Mouse (Mus musculus): ENCODE data around the gene Pla2g2c. TPM values are rescaled to one million over a fixed set of nuclear protein-coding genes. Genes with fewer than 3 reads are reported as not detected.

Pla2g2c gene
- polyA plus RNA-seq, 1 experiment from 2014 or later: 0.18 TPM

DNA sequence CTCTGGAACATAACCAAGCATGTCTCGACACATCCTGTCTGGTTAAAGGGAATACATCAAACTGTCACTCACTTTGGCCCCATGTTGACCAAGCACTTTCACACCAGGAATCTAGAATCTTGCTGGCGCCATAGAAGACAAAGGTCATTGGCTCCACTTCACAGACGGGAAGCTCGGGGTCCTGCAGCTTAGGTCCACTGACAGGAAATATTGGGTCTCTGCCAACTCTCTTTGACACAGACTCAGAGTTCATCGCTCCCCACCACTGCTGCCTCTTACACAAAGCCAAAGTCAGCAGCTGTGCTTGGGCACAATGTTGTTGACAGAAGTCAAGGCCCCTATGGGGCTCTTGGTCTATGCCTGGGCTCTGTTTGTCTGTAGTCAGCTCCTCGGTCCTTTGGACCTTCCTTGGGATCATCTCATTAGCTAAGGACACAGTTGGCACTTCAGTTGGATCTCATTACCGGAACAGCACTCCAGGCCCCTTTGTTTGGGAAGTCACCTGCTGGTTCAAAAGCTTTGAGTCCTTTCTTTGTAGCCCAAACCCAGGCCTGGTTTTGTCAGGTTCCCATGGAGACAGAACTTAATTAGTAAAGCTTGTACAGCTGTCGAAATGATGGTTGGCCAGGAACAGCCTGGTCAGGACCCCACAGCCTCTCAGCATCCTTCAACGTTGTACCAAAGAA lies 4.6 kb downstream of the Pla2g2c start:
- Histone ChIP-seq H3K27ac (no peak overlapping the region), H3K4me1 (peaks cover 12% of the 10 kb centered on the region; the same call in 1 of the 2 replicates)
- ATAC-seq (ENCODE audit: insufficient read depth, low FRiP score, low read depth): peak; percentile 24; the same call in 1 of the 2 replicates

DNA sequence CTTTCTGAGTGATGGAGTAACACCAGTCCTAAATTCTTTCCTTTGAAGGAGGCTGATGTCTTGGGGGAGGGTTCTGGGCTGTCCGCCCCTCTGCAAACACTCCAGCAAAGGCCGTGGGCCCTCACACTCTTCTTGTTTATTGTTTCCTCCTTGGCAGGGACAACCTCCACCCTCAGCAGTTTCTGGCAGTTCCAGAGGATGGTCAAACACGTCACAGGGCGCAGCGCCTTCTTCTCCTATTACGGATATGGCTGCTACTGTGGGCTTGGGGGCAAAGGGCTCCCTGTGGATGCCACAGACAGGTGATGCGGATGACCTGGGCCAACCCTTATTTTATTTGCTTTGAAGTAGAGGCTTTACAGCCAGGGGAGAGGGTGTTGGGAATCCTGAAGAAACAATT lies 9.5 kb downstream of the Pla2g2c start:
- Histone ChIP-seq H3K4me2 (no peak overlapping the region), H3K4me1 (peaks cover 17% of the 10 kb centered on the region), H3K27me3 (replicated peaks) (no peaks in the 10 kb centered on the region), H3K9ac (no peak overlapping the region), H3K27ac (no peak overlapping the region), H3K9me3 (no peaks in the 10 kb centered on the region), H3K36me3 (no peaks in the 10 kb centered on the region), H3K4me3 (replicated peaks) (no peak overlapping the region)
- 57% methylated on average over 7 of the region's 7 CpGs for WGBS
- ATAC-seq (ENCODE audit: insufficient read depth, low FRiP score, low read depth): no peak

More for the DNA sequence above, 4.6 kb downstream of the Pla2g2c start:
- 52% methylated on average over 9 of the region's 9 CpGs for WGBS
- Histone ChIP-seq H3K27me3 (replicated peaks) (no peaks in the 10 kb centered on the region), H3K9me3 (no peaks in the 10 kb centered on the region), H3K9ac (no peak overlapping the region), H3K36me3 (no peaks in the 10 kb centered on the region), H3K4me2 (no peak overlapping the region), H3K4me3 (replicated peaks) (no peak overlapping the region)

- no peaks in the 10 kb centered on the region for H3K27me3 ChIP-seq (replicated peaks)
- 89% methylated on average over 4 of the region's 4 CpGs for WGBS
- H3K4me1 ChIP-seq: peaks cover 22% of the 10 kb centered on the region
- H3K36me3 ChIP-seq: no peaks in the 10 kb centered on the region
- H3K4me2 ChIP-seq: no peak overlapping the region
- ATAC-seq (ENCODE audit: insufficient read depth, low FRiP score, low read depth): no peak
- no peak overlapping the region for H3K4me3 ChIP-seq (replicated peaks)
- no peaks in the 10 kb centered on the region for H3K9me3 ChIP-seq
- no peak overlapping the region for H3K9ac ChIP-seq
- no peak overlapping the region for H3K27ac ChIP-seq
Observed at GRCm38 (mm10) chr4:138734863-138735262, 10.3 kb downstream of the Pla2g2c start.

- Histone ChIP-seq H3K27me3 (replicated peaks) (no peaks in the 10 kb centered on the region), H3K9me3 (no peaks in the 10 kb centered on the region), H3K4me3 (replicated peaks) (no peak within 1 kb of the TSS), H3K4me2 (no peak within 1 kb of the TSS), H3K36me3 (no peaks in the 10 kb centered on the region), H3K27ac (peak within 1 kb of the TSS; percentile 77), H3K9ac (no peak within 1 kb of the TSS), H3K4me1 (peaks cover 22% of the 10 kb centered on the region)
- ATAC-seq (ENCODE audit: insufficient read depth, low FRiP score, low read depth): peak; percentile 77
- WGBS: 40% methylated on average over 7 of the region's 7 CpGs
Observed at GRCm38 (mm10) chr4:138737031-138737430, 12.4 kb downstream of the Pla2g2c start, which contains the start of gene Ubxn10. Ubxn10 (minus strand) TSS chr4:138737167.

DNA sequence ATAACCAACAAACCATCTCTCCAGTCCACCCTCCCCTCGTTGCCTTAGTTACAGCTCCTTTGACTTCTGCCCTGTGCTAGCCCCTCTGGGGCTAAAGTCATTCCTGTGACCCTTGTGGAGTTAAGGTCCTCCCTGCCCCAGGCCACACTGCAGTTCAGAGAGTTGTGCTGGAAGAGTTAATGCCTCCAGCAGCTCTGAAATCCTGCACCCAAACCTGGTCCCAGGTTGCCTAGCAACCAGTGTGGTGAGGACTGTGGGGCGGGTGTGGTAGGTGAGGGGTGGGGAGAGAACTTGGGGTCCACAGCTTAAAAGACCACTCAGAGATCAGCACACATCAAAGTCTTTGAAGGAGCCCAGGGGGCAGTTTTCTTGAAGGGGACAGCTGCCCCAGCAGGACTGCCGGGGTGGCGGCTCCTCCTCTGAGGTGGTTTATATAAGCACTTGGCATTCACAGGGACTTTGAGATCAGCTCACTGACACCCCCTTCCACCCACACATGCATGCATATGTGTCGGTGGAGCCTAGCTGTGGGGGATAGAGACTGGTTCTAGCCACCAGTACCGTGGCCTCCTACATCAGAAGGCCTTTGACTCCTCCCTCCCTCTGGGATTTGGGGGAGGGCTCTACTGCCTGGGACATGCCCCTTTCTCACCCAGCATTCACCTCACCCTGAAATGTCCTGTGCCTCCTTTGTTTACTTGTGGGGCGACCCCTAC lies 14.7 kb downstream of the Pla2g2c start:
- ATAC-seq (ENCODE audit: insufficient read depth, low FRiP score, low read depth): no peak
- 19% methylated on average over 7 of the region's 7 CpGs for WGBS

GRCm38 (mm10) chr4:138745884-138746283 lies 21.3 kb downstream of the Pla2g2c start:
- 0 out of 2 replicates have a peak, but pooled peaks have one; percentile 13 for ATAC-seq (ENCODE audit: insufficient read depth, low FRiP score, low read depth)
- WGBS: 44% methylated on average over 4 of the region's 4 CpGs
- Histone ChIP-seq H3K9ac (no peak overlapping the region), H3K4me1 (0 out of 2 replicates have a peak, but pooled peaks cover 3% of the 10 kb centered on the region), H3K27ac (no peak overlapping the region), H3K4me2 (no peak overlapping the region), H3K4me3 (replicated peaks) (no peak overlapping the region), H3K27me3 (replicated peaks) (no peaks in the 10 kb centered on the region), H3K9me3 (no peaks in the 10 kb centered on the region), H3K36me3 (no peaks in the 10 kb centered on the region)

More for the DNA sequence above, 14.7 kb downstream of the Pla2g2c start:
- Histone ChIP-seq H3K9me3 (no peaks in the 10 kb centered on the region), H3K4me2 (no peak overlapping the region), H3K27ac (no peak overlapping the region), H3K9ac (no peak overlapping the region), H3K27me3 (replicated peaks) (no peaks in the 10 kb centered on the region), H3K4me1 (peaks cover 22% of the 10 kb centered on the region), H3K36me3 (no peaks in the 10 kb centered on the region), H3K4me3 (replicated peaks) (no peak overlapping the region)

DNA sequence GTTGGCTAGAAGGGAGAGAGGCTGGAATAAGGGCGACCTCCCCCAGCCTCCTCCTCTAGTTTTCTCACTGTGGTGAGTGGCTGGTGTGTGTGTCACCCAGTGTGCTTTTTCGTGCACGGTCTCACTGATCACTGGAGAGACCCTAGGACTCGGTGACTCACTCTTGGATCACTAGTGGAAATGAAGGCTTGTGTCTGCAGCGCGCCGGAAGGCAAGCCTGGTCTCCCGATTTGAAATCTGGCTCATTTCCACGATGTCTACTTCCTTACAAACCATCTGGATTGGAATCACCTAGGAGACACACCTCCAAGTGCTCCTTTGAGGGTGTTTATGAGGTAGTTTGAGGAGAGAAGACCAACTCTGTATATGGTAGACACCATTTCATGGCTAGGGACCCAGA lies 22.3 kb downstream of the Pla2g2c start:
- H3K4me2 ChIP-seq: no peak overlapping the region
- H3K9ac ChIP-seq: no peak overlapping the region
- no peak overlapping the region for H3K27ac ChIP-seq
- H3K4me1 ChIP-seq: 0 out of 2 replicates have a peak, but pooled peaks cover 3% of the 10 kb centered on the region
- H3K27me3 ChIP-seq (replicated peaks): no peaks in the 10 kb centered on the region
- no peak for ATAC-seq (ENCODE audit: insufficient read depth, low FRiP score, low read depth)
- no peak overlapping the region for H3K4me3 ChIP-seq (replicated peaks)
- H3K9me3 ChIP-seq: no peaks in the 10 kb centered on the region
- no peaks in the 10 kb centered on the region for H3K36me3 ChIP-seq
- 86% methylated on average over 9 of the region's 9 CpGs for WGBS

DNA sequence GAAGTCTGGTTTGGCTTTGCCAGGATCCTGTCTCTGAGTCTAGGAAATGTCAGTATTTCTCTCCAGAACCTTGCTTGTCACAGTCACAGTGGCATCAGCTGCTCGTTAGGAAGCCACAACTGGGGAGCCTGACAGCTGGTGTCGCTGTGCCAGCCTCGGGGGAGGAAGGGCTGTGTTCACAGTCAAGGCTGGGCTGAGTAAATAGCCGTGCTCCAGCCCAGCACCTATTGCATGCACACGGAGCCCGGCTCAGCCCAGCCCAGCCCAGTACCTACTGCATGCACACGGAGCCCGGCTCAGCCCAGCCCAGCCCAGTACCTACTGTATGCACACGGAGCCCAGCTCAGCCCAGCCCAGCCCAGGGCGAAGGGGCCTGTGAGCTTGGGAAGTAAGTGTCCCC lies 23.3 kb downstream of the Pla2g2c start:
- Histone ChIP-seq H3K4me2 (no peak overlapping the region), H3K4me3 (replicated peaks) (no peak overlapping the region), H3K27me3 (replicated peaks) (no peaks in the 10 kb centered on the region), H3K36me3 (no peaks in the 10 kb centered on the region), H3K9me3 (no peaks in the 10 kb centered on the region), H3K9ac (no peak overlapping the region), H3K4me1 (0 out of 2 replicates have a peak, but pooled peaks cover 3% of the 10 kb centered on the region), H3K27ac (no peak overlapping the region)
- ATAC-seq (ENCODE audit: insufficient read depth, low FRiP score, low read depth): peak; percentile 61; the same call in 1 of the 2 replicates
- WGBS: 51% methylated on average over 10 of the region's 10 CpGs

DNA sequence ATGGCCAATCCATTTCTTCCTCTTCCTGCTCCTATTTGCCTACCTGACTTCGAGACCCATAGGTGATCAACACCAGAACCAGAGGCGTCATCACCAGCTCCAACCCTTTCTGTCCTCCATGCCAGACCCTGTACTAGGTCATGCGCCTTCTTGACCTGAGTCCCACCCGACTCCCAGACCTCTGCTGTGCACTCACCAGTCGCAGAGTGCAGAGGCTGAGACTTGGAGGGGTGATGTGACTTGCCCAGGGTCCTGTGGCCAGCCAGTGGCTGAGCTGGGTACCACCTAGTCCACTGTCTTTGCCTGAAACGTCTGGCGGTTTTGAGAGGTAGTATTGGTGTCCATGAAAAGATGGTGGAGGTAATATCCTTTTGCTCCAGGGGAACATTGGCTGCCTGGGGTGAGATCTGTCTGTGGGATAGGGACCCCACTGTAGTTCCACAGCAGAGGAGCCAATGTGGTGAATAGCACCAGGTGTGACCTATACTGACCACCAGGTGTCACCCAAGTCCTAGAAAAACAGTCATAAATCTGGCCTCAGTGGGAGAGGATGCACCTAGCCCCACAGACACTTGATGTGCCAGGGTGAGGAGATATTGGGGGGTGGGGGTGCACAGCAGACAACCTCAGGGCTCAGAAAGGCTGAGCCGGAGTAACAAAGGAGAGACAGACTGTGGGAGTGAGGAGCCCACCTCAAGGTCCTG lies 23.9 kb downstream of the Pla2g2c start:
- H3K9ac ChIP-seq: no peak overlapping the region
- H3K36me3 ChIP-seq: no peaks in the 10 kb centered on the region
- no peak overlapping the region for H3K4me2 ChIP-seq
- 0 out of 2 replicates have a peak, but pooled peaks cover 3% of the 10 kb centered on the region for H3K4me1 ChIP-seq
- no peaks in the 10 kb centered on the region for H3K27me3 ChIP-seq (replicated peaks)
- H3K9me3 ChIP-seq: no peaks in the 10 kb centered on the region
- H3K4me3 ChIP-seq (replicated peaks): no peak overlapping the region
- ATAC-seq (ENCODE audit: insufficient read depth, low FRiP score, low read depth): no peak
- H3K27ac ChIP-seq: no peak overlapping the region
- WGBS: 51% methylated on average over 8 of the region's 8 CpGs

DNA sequence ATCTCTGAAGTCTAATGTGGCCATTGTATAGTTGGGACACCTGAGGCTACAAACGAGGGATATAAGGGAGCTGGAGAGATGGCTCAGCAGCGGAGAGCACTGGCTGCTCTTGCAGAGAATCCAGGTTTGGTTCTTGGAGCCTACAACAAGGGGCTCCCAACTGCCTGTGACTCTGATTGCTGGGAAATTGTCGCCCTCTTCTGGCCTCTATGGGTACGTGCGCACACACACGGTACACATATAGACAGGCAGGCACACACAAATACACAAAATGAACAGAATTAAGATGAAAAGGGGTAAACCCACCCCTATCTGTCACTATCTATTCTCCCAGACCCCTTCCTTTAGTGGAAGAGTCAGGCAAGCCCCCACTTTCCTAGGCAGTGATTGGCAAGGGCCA lies 28.0 kb downstream of the Pla2g2c start:
- Histone ChIP-seq H3K4me3 (replicated peaks) (no peak overlapping the region), H3K9ac (no peak overlapping the region), H3K4me2 (no peak overlapping the region), H3K9me3 (no peaks in the 10 kb centered on the region), H3K4me1 (no peaks in the 10 kb centered on the region), H3K27ac (no peak overlapping the region), H3K36me3 (no peaks in the 10 kb centered on the region), H3K27me3 (replicated peaks) (no peaks in the 10 kb centered on the region)
- WGBS: 97% methylated on average over 6 of the region's 6 CpGs
- no peak for ATAC-seq (ENCODE audit: insufficient read depth, low FRiP score, low read depth)

GRCm38 (mm10) chr4:138753608-138754007 lies 29.0 kb downstream of the Pla2g2c start:
- no peaks in the 10 kb centered on the region for H3K4me1 ChIP-seq
- H3K27me3 ChIP-seq (replicated peaks): no peaks in the 10 kb centered on the region
- 89% methylated on average over 3 of the region's 3 CpGs for WGBS
- H3K9ac ChIP-seq: no peak overlapping the region
- no peak for ATAC-seq (ENCODE audit: insufficient read depth, low FRiP score, low read depth)
- no peak overlapping the region for H3K27ac ChIP-seq
- no peak overlapping the region for H3K4me3 ChIP-seq (replicated peaks)
- no peak overlapping the region for H3K4me2 ChIP-seq
- H3K9me3 ChIP-seq: no peaks in the 10 kb centered on the region
- no peaks in the 10 kb centered on the region for H3K36me3 ChIP-seq

GRCm38 (mm10) chr4:138754432-138754831 lies 29.8 kb downstream of the Pla2g2c start:
- ATAC-seq (ENCODE audit: insufficient read depth, low FRiP score, low read depth): no peak
- H3K9ac ChIP-seq: no peak overlapping the region
- H3K4me2 ChIP-seq: no peak overlapping the region
- H3K4me3 ChIP-seq (replicated peaks): no peak overlapping the region
- H3K4me1 ChIP-seq: no peaks in the 10 kb centered on the region
- no peak overlapping the region for H3K27ac ChIP-seq
- no peaks in the 10 kb centered on the region for H3K9me3 ChIP-seq
- no peaks in the 10 kb centered on the region for H3K27me3 ChIP-seq (replicated peaks)
- WGBS: 67% methylated on average over 9 of the region's 9 CpGs
- no peaks in the 10 kb centered on the region for H3K36me3 ChIP-seq

Data from stomach, embryonic 15.5 days (tissue).